Mouse (Mus musculus): Measurements from ENCODE around the gene Sectm1a. TPM values are rescaled to one million over a fixed set of nuclear protein-coding genes. Genes with fewer than 3 reads are reported as not detected.
"Not testable (repeated sequence)": the region's sequence is repeated elsewhere in the genome, so short reads cannot be mapped to it uniquely, and the experiment has no call there.

Gene Sectm1a
- total RNA-seq, 1 experiment = not detected

DNA sequence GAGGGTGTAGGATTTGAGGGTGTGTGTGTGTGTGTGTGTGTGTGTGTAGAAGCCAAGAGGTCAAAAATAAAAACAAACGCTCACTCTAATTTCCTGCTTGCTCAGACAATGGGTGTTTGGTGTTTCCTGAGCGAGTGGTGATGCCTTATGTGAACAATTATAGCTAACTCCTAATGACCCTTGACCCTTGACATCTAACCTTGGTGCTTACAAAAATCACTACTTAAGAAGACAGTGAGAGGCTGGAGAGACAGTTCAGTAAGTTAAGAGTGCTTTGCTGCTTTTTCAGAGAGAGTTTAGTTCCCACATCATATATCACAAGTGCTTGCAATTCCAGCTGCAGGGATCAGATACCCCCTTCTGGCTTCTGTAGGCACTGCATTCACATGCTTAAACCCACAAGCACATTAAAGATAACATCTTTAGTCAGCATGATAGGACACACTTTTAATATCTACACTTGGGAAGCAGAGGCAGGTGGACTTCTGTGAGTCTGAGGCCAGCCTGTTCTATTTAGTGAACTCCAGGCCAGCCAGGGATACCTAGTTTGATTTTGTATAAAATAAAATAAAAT is 33.1 kb downstream of the Sectm1a start:
- no peaks in the 10 kb centered on the region for H3K9me3 ChIP-seq (ENCODE audit: control insufficient read depth, insufficient read depth, low read depth, low read length)
- no peak overlapping the region for H3K9ac ChIP-seq (ENCODE audit: insufficient read depth, low read depth, low read length, poor library complexity, severe bottlenecking)
- TF ChIP-seq ZC3H11A (IDR thresholded peaks at IDR 0.05; ENCODE audit: borderline replicate concordance, low read depth, low read length) = no peak
- no peak for TF ChIP-seq MAFK (IDR thresholded peaks at IDR 0.05; ENCODE audit: insufficient read depth, low read depth, low read length)
- TF ChIP-seq ZNF384 (IDR thresholded peaks at IDR 0.05; ENCODE audit: low read depth, low read length) = no peak
- TF ChIP-seq CHD2 (IDR thresholded peaks at IDR 0.05; ENCODE audit: low read depth, low read length) = no peak
- no peak for TF ChIP-seq HCFC1 (IDR thresholded peaks at IDR 0.05; ENCODE audit: borderline replicate concordance, insufficient read depth, low read length)
- no peak for DNase-seq (ENCODE audit: low read depth, low spot score)
- no peaks in the 10 kb centered on the region for H3K36me3 ChIP-seq (ENCODE audit: control insufficient read depth, insufficient read depth, low read length, poor library complexity, severe bottlenecking)
- in situ Hi-C loops (cut with MboI; ENCODE audit: low sequenced_read_pairs in 2 of 2, unreplicated experiment in 2 of 2) = no loop called here
- H3K27ac ChIP-seq (ENCODE audit: insufficient read depth, low read depth, low read length, poor library complexity, severe bottlenecking) = no peak overlapping the region
- H3K4me3 ChIP-seq (ENCODE audit: insufficient read depth in 1 of 2, low read depth in 1 of 2, low read length in 2 of 2, poor library complexity in 1 of 2, severe bottlenecking in 1 of 2) = no peak overlapping the region
- no peaks in the 10 kb centered on the region for H3K4me1 ChIP-seq (ENCODE audit: control insufficient read depth in 2 of 2, insufficient read depth in 2 of 2, low read length in 2 of 2, poor library complexity in 1 of 2)

DNA sequence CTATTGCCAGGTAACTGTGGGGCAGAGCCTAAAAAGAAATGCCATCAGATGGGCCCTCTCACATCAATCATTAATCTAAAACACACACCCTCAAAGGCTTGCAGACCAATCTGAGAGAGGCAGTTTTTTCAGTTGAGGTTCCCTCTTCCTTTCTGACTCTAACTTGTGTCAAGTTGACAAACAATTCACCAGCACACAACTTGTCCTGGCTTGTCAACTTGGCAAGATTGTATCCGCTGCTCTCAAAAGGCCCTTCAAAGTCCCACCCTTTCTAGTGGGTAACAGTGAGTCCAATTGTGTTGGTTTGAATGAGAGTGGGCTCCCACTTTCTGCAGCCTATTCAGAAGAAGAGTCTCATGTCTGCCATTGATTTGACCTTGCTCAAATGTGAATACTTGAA is 35.7 kb downstream of the Sectm1a start:
- Histone ChIP-seq H3K4me3 (ENCODE audit: insufficient read depth in 1 of 2, low read depth in 1 of 2, low read length in 2 of 2, poor library complexity in 1 of 2, severe bottlenecking in 1 of 2) (no peak overlapping the region), H3K4me1 (ENCODE audit: control insufficient read depth in 2 of 2, insufficient read depth in 2 of 2, low read length in 2 of 2, poor library complexity in 1 of 2) (no peaks in the 10 kb centered on the region), H3K9me3 (ENCODE audit: control insufficient read depth, insufficient read depth, low read depth, low read length) (no peaks in the 10 kb centered on the region), H3K27ac (ENCODE audit: insufficient read depth, low read depth, low read length, poor library complexity, severe bottlenecking) (no peak overlapping the region), H3K9ac (ENCODE audit: insufficient read depth, low read depth, low read length, poor library complexity, severe bottlenecking) (no peak overlapping the region), H3K36me3 (ENCODE audit: control insufficient read depth, insufficient read depth, low read length, poor library complexity, severe bottlenecking) (no peaks in the 10 kb centered on the region)
- in situ Hi-C loops (cut with MboI; ENCODE audit: low sequenced_read_pairs in 2 of 2, unreplicated experiment in 2 of 2) = no loop called here
- no peak for DNase-seq (ENCODE audit: low read depth, low spot score)
- no peak for TF ChIP-seq HCFC1 (IDR thresholded peaks at IDR 0.05; ENCODE audit: borderline replicate concordance, insufficient read depth, low read length)

DNA sequence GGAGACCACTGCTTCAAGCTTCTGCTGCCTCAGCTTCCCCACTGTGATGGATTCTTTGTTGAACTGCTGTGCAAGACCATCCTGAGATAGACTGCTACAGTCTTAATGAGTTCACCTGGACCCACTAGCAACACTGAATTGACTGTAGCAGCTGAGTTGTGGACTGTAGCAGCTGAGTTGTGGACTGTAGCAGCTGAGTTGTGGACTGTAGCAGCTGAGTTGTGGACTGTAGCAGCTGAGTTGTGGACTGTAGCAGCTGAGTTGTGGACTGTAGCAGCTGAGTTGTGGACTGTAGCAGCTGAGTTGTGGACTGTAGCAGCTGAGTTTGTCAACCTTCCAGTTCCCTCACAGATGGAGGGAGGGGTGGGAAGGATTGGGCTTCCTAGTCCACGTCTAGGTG is 38.0 kb downstream of the Sectm1a start:
- H3K36me3 ChIP-seq (ENCODE audit: control insufficient read depth, insufficient read depth, low read length, poor library complexity, severe bottlenecking); H3K4me3 ChIP-seq (ENCODE audit: insufficient read depth in 1 of 2, low read depth in 1 of 2, low read length in 2 of 2, poor library complexity in 1 of 2, severe bottlenecking in 1 of 2); DNase-seq (ENCODE audit: low read depth, low spot score); in situ Hi-C loops (cut with MboI; ENCODE audit: low sequenced_read_pairs in 2 of 2, unreplicated experiment in 2 of 2); H3K4me1 ChIP-seq (ENCODE audit: control insufficient read depth in 2 of 2, insufficient read depth in 2 of 2, low read length in 2 of 2, poor library complexity in 1 of 2); H3K9ac ChIP-seq (ENCODE audit: insufficient read depth, low read depth, low read length, poor library complexity, severe bottlenecking); H3K27ac ChIP-seq (ENCODE audit: insufficient read depth, low read depth, low read length, poor library complexity, severe bottlenecking); H3K9me3 ChIP-seq (ENCODE audit: control insufficient read depth, insufficient read depth, low read depth, low read length): not testable (repeated sequence)

DNA sequence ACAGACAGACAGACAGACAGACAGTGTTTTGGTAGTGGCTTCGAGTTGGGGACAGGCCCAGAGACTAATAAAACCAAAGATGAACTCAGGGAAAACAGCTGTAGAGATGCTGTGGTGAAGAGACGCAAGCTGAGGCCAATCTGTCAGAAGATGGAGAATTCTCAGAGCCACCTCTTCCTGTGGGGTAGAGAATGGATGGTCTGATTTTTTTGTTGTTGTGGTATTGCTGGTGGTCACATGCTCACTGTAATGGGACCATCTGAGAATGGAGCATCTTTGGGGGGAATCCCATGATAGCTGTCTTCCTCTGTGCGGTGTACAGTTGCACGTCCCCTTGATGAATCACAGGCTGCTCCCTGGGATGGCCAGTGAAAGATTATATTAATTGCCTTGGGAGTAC is 38.5 kb downstream of the Sectm1a start:
- H3K4me1 ChIP-seq (ENCODE audit: control insufficient read depth in 2 of 2, insufficient read depth in 2 of 2, low read length in 2 of 2, poor library complexity in 1 of 2) = peaks cover 0 to 1% of the 10 kb centered on the region in 2 experiments; a peak in 1 of 4 replicates
- no peak for DNase-seq (ENCODE audit: low read depth, low spot score)
- H3K9ac ChIP-seq (ENCODE audit: insufficient read depth, low read depth, low read length, poor library complexity, severe bottlenecking) = no peak overlapping the region
- H3K9me3 ChIP-seq (ENCODE audit: control insufficient read depth, insufficient read depth, low read depth, low read length) = no peaks in the 10 kb centered on the region
- H3K36me3 ChIP-seq (ENCODE audit: control insufficient read depth, insufficient read depth, low read length, poor library complexity, severe bottlenecking) = no peaks in the 10 kb centered on the region
- no peak overlapping the region for H3K4me3 ChIP-seq (ENCODE audit: insufficient read depth in 1 of 2, low read depth in 1 of 2, low read length in 2 of 2, poor library complexity in 1 of 2, severe bottlenecking in 1 of 2)
- in situ Hi-C loops (cut with MboI; ENCODE audit: low sequenced_read_pairs in 2 of 2, unreplicated experiment in 2 of 2) = no loop called here
- no peak for TF ChIP-seq HCFC1 (IDR thresholded peaks at IDR 0.05; ENCODE audit: borderline replicate concordance, insufficient read depth, low read length)
- no peak for TF ChIP-seq CHD2 (IDR thresholded peaks at IDR 0.05; ENCODE audit: low read depth, low read length)
- no peak for TF ChIP-seq MAFK (IDR thresholded peaks at IDR 0.05; ENCODE audit: insufficient read depth, low read depth, low read length)
- no peak for TF ChIP-seq ZC3H11A (IDR thresholded peaks at IDR 0.05; ENCODE audit: borderline replicate concordance, low read depth, low read length)
- no peak for TF ChIP-seq ZNF384 (IDR thresholded peaks at IDR 0.05; ENCODE audit: low read depth, low read length)
- no peak overlapping the region for H3K27ac ChIP-seq (ENCODE audit: insufficient read depth, low read depth, low read length, poor library complexity, severe bottlenecking)

DNA sequence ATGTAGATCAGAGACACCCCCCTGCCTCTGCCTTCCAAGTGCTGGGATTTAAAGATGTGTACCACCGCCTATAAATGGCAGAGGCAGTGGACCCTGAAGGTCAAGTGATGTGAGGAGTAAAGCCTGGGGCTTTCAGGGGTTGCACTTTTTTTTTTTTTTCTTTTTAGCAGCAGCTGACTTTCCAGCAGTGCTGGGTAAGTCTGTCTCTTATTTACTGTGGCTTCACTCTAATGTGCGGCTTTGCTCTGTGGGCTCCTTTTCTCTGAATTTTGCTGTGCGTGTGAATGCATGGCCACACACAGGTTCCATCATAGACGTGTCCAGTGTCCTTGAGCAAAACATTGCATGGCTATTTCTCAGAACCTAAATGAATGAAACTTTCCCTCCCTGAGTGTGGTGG is 39.4 kb downstream of the Sectm1a start:
- Histone ChIP-seq H3K9ac (ENCODE audit: insufficient read depth, low read depth, low read length, poor library complexity, severe bottlenecking) (no peak overlapping the region), H3K36me3 (ENCODE audit: control insufficient read depth, insufficient read depth, low read length, poor library complexity, severe bottlenecking) (no peaks in the 10 kb centered on the region), H3K4me3 (ENCODE audit: insufficient read depth in 1 of 2, low read depth in 1 of 2, low read length in 2 of 2, poor library complexity in 1 of 2, severe bottlenecking in 1 of 2) (no peak overlapping the region), H3K9me3 (ENCODE audit: control insufficient read depth, insufficient read depth, low read depth, low read length) (no peaks in the 10 kb centered on the region), H3K27ac (ENCODE audit: insufficient read depth, low read depth, low read length, poor library complexity, severe bottlenecking) (no peak overlapping the region), H3K4me1 (ENCODE audit: control insufficient read depth in 2 of 2, insufficient read depth in 2 of 2, low read length in 2 of 2, poor library complexity in 1 of 2) (peaks cover 0 to 1% of the 10 kb centered on the region in 2 experiments; a peak in 1 of 4 replicates)
- in situ Hi-C loops (cut with MboI; ENCODE audit: low sequenced_read_pairs in 2 of 2, unreplicated experiment in 2 of 2) = no loop called here
- DNase-seq (ENCODE audit: low read depth, low spot score) = no peak
- no peak for TF ChIP-seq CHD2 (IDR thresholded peaks at IDR 0.05; ENCODE audit: low read depth, low read length)
